Mouse (Mus musculus): Measurements from ENCODE around the gene Gna15. TPM values are rescaled to one million over a fixed set of nuclear protein-coding genes. Genes with fewer than 3 reads are reported as not detected.

Gna15 gene
- polyA plus RNA-seq (2014; fragmentation: Illumina TruSeq; extraction: RNeasy Lipid Tissue Mini Kit (QIAGEN cat#74804); ENCODE audit: low read depth, low replicate concordance): not detected

GRCm38 (mm10) chr10:81524051-81524605 is at the start of gene Gna15:
TSS of gene Gna15 (minus strand) at chr10:81524225.

GRCm38 (mm10) chr10:81559163-81559626 is 35.2 kb upstream of the Gna15 start, which contains the start of gene Aes:
TSS of gene Aes (plus strand) at chr10:81559488.

GRCm38 (mm10) chr10:81545161-81545747 is 21.2 kb upstream of the Gna15 start, which contains the start of gene Gna11:
TSS of gene Gna11 (minus strand) at chr10:81545190.

GRCm38 (mm10) chr10:81500032-81500431 is 24.0 kb downstream of the Gna15 start, which contains the start of gene S1pr4:
TSS of gene S1pr4 (minus strand) at chr10:81500132.

GRCm38 (mm10) chr10:81496264-81496901 is 27.6 kb downstream of the Gna15 start, which contains the start of gene Ncln:
TSS of gene Ncln (minus strand) at chr10:81496392.

GRCm38 (mm10) chr10:81482533-81482889 is 41.5 kb downstream of the Gna15 start, which contains the start of gene Celf5:
TSS of gene Celf5 (minus strand) at chr10:81482709.

GRCm38 (mm10) chr10:81455181-81455895 is 68.7 kb downstream of the Gna15 start, which contains the start of gene Nfic:
TSS of gene Nfic (minus strand) at chr10:81455635.

Other genes with a start within 250 kb of the Gna15 start
- gene Tjp3, start 232.6 kb downstream of the Gna15 start, polyA plus RNA-seq (2014; fragmentation: Illumina TruSeq; extraction: RNeasy Lipid Tissue Mini Kit (QIAGEN cat#74804); ENCODE audit: low read depth, low replicate concordance): 2.5 TPM
- 1.1 TPM for gene Pip5k1c, start 231.3 kb downstream of the Gna15 start, polyA plus RNA-seq (2014; fragmentation: Illumina TruSeq; extraction: RNeasy Lipid Tissue Mini Kit (QIAGEN cat#74804); ENCODE audit: low read depth, low replicate concordance)
- 0.16 TPM for gene Cactin, start 203.1 kb downstream of the Gna15 start, polyA plus RNA-seq (2014; fragmentation: Illumina TruSeq; extraction: RNeasy Lipid Tissue Mini Kit (QIAGEN cat#74804); ENCODE audit: low read depth, low replicate concordance)
- not detected for gene Tbxa2r, start 195.5 kb downstream of the Gna15 start, polyA plus RNA-seq (2014; fragmentation: Illumina TruSeq; extraction: RNeasy Lipid Tissue Mini Kit (QIAGEN cat#74804); ENCODE audit: low read depth, low replicate concordance)
- not detected for gene Gipc3, start 181.0 kb downstream of the Gna15 start, polyA plus RNA-seq (2014; fragmentation: Illumina TruSeq; extraction: RNeasy Lipid Tissue Mini Kit (QIAGEN cat#74804); ENCODE audit: low read depth, low replicate concordance)
- gene Hmg20b, start 173.7 kb downstream of the Gna15 start, polyA plus RNA-seq (2014; fragmentation: Illumina TruSeq; extraction: RNeasy Lipid Tissue Mini Kit (QIAGEN cat#74804); ENCODE audit: low read depth, low replicate concordance): 5.1 TPM
- 0.24 TPM for gene Mfsd12, start 166.7 kb downstream of the Gna15 start, polyA plus RNA-seq (2014; fragmentation: Illumina TruSeq; extraction: RNeasy Lipid Tissue Mini Kit (QIAGEN cat#74804); ENCODE audit: low read depth, low replicate concordance)
- gene 4930404N11Rik, start 158.4 kb downstream of the Gna15 start, polyA plus RNA-seq (2014; fragmentation: Illumina TruSeq; extraction: RNeasy Lipid Tissue Mini Kit (QIAGEN cat#74804); ENCODE audit: low read depth, low replicate concordance): not detected
- gene Fzr1, start 145.7 kb downstream of the Gna15 start, polyA plus RNA-seq (2014; fragmentation: Illumina TruSeq; extraction: RNeasy Lipid Tissue Mini Kit (QIAGEN cat#74804); ENCODE audit: low read depth, low replicate concordance): not detected
- gene Dohh, start 139.8 kb downstream of the Gna15 start, polyA plus RNA-seq (2014; fragmentation: Illumina TruSeq; extraction: RNeasy Lipid Tissue Mini Kit (QIAGEN cat#74804); ENCODE audit: low read depth, low replicate concordance): not detected
- gene Gm48551, start 139.8 kb downstream of the Gna15 start, polyA plus RNA-seq (2014; fragmentation: Illumina TruSeq; extraction: RNeasy Lipid Tissue Mini Kit (QIAGEN cat#74804); ENCODE audit: low read depth, low replicate concordance): not detected
- gene Gm48552, start 135.2 kb downstream of the Gna15 start, polyA plus RNA-seq (2014; fragmentation: Illumina TruSeq; extraction: RNeasy Lipid Tissue Mini Kit (QIAGEN cat#74804); ENCODE audit: low read depth, low replicate concordance): not detected
- 25.1 TPM for gene Smim24, start 131.2 kb downstream of the Gna15 start, polyA plus RNA-seq (2014; fragmentation: Illumina TruSeq; extraction: RNeasy Lipid Tissue Mini Kit (QIAGEN cat#74804); ENCODE audit: low read depth, low replicate concordance)
- 11.8 TPM for gene Nfic, start 68.6 kb downstream of the Gna15 start, polyA plus RNA-seq (2014; fragmentation: Illumina TruSeq; extraction: RNeasy Lipid Tissue Mini Kit (QIAGEN cat#74804); ENCODE audit: low read depth, low replicate concordance)
- gene Celf5, start 41.5 kb downstream of the Gna15 start, polyA plus RNA-seq (2014; fragmentation: Illumina TruSeq; extraction: RNeasy Lipid Tissue Mini Kit (QIAGEN cat#74804); ENCODE audit: low read depth, low replicate concordance): not detected
- 0.53 TPM for gene Ncln, start 27.8 kb downstream of the Gna15 start, polyA plus RNA-seq (2014; fragmentation: Illumina TruSeq; extraction: RNeasy Lipid Tissue Mini Kit (QIAGEN cat#74804); ENCODE audit: low read depth, low replicate concordance)
- gene S1pr4, start 24.1 kb downstream of the Gna15 start, polyA plus RNA-seq (2014; fragmentation: Illumina TruSeq; extraction: RNeasy Lipid Tissue Mini Kit (QIAGEN cat#74804); ENCODE audit: low read depth, low replicate concordance): not detected
- gene Gna11, start 21.0 kb upstream of the Gna15 start, polyA plus RNA-seq (2014; fragmentation: Illumina TruSeq; extraction: RNeasy Lipid Tissue Mini Kit (QIAGEN cat#74804); ENCODE audit: low read depth, low replicate concordance): 2.5 TPM
- 18.4 TPM for gene Aes, start 35.3 kb upstream of the Gna15 start, polyA plus RNA-seq (2014; fragmentation: Illumina TruSeq; extraction: RNeasy Lipid Tissue Mini Kit (QIAGEN cat#74804); ENCODE audit: low read depth, low replicate concordance)
- 6.3 TPM for gene Tle2, start 50.3 kb upstream of the Gna15 start, polyA plus RNA-seq (2014; fragmentation: Illumina TruSeq; extraction: RNeasy Lipid Tissue Mini Kit (QIAGEN cat#74804); ENCODE audit: low read depth, low replicate concordance)
- 0.73 TPM for gene Tle6, start 76.8 kb upstream of the Gna15 start, polyA plus RNA-seq (2014; fragmentation: Illumina TruSeq; extraction: RNeasy Lipid Tissue Mini Kit (QIAGEN cat#74804); ENCODE audit: low read depth, low replicate concordance)
- 2.3 TPM for gene BC025920, start 82.0 kb upstream of the Gna15 start, polyA plus RNA-seq (2014; fragmentation: Illumina TruSeq; extraction: RNeasy Lipid Tissue Mini Kit (QIAGEN cat#74804); ENCODE audit: low read depth, low replicate concordance)
- not detected for gene Sirt6, start 103.6 kb upstream of the Gna15 start, polyA plus RNA-seq (2014; fragmentation: Illumina TruSeq; extraction: RNeasy Lipid Tissue Mini Kit (QIAGEN cat#74804); ENCODE audit: low read depth, low replicate concordance)
- 2.0 TPM for gene Ankrd24, start 104.3 kb upstream of the Gna15 start, polyA plus RNA-seq (2014; fragmentation: Illumina TruSeq; extraction: RNeasy Lipid Tissue Mini Kit (QIAGEN cat#74804); ENCODE audit: low read depth, low replicate concordance)
- gene Gm10778, start 124.8 kb upstream of the Gna15 start, polyA plus RNA-seq (2014; fragmentation: Illumina TruSeq; extraction: RNeasy Lipid Tissue Mini Kit (QIAGEN cat#74804); ENCODE audit: low read depth, low replicate concordance): 13.7 TPM
- gene Zfp433, start 180.6 kb upstream of the Gna15 start, polyA plus RNA-seq (2014; fragmentation: Illumina TruSeq; extraction: RNeasy Lipid Tissue Mini Kit (QIAGEN cat#74804); ENCODE audit: low read depth, low replicate concordance): 19.9 TPM
- 13.5 TPM for gene Gm3055, start 246.9 kb upstream of the Gna15 start, polyA plus RNA-seq (2014; fragmentation: Illumina TruSeq; extraction: RNeasy Lipid Tissue Mini Kit (QIAGEN cat#74804); ENCODE audit: low read depth, low replicate concordance)